Mouse (Mus musculus): ENCODE measurements around the gene Trpm4.
"Not testable (repeated sequence)": the region's sequence is repeated elsewhere in the genome, so short reads cannot be mapped to it uniquely, and the experiment has no call there.

Trpm4 gene

DNA sequence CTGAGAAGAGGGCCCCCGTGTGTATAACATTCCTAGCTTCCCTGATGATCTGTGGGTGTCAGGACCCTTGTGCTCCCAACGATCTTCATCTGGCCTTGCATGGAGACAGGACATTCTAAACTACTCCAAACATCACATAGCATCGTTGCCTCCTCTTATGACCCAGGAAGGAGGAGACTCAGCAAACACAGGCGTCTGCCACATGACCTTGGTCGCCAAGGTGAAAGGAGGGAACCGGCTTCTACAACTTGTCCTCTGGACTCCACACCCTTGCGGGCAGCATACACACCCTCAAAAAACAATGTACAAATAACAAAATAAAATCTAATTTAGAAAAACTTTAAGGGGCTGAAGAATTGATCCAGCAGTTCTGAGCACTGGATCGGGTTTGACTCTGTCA, 21.6 kb downstream of the Trpm4 start:
- no peak for DNase-seq (ENCODE audit: low read depth)

- no peak for DNase-seq (ENCODE audit: low read depth)
Measured at GRCm38 (mm10) chr7:45309455-45309854, 24.1 kb downstream of the Trpm4 start.

DNA sequence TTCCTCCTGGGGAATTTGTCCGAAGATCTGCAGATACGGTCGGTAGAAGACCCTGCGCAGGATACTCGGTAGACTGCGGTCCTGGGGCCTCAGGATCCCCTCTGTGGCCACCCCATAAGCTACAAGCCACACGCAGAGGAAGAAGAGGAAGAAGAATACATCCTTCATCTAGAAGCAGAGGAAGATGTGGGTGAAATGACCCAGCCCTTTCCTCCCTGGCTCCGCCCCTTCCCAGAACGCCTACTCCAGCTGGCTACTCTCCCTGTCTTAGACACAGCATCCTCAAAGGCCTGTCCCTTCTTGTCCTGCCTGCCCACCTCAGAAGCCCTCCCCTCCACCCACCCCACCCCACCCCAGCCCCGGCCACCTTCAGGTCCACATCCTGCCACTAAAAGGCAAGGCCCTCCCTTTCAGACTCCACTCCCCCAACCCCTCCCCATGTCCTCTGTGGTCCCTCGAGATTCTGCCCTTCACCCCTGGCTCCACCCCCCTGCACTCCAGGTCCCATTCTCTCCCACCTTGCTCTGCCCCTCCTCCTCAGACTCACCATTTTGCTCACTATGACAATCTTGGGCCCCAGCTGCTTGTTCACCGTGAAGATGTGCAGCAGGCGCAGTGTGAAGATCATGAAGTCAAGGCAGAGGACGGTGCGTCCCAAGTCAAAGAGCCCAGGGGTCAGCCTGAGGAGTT, 24.9 kb downstream of the Trpm4 start:
- no peak for DNase-seq (ENCODE audit: low read depth)

GRCm38 (mm10) chr7:45305275-45305674, 28.3 kb downstream of the Trpm4 start:
- no peak for DNase-seq (ENCODE audit: low read depth)

DNA sequence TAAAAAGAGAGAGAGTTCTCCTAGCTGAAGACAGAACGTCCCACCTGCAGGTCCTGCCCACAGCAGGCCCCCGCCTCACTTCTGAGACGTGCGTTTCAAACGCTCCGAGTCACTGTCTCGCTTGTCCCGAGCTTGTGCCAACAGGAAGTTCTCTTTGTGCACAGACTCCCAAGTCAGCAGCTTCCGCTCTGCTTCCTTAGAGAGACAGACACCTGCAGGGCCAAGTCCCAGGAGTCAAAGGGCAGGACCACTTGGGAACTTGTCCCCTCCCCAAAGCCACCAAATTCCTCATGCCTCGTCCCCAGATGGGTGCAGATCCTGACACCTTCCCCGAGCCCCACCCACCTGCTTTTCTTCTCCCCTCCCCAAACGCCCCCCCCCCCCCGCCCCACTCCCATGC, 28.7 kb downstream of the Trpm4 start:
- no peak for DNase-seq (ENCODE audit: low read depth)

- no peak for DNase-seq (ENCODE audit: low read depth)
Measured at GRCm38 (mm10) chr7:45302626-45303025, 31.0 kb downstream of the Trpm4 start.

DNA sequence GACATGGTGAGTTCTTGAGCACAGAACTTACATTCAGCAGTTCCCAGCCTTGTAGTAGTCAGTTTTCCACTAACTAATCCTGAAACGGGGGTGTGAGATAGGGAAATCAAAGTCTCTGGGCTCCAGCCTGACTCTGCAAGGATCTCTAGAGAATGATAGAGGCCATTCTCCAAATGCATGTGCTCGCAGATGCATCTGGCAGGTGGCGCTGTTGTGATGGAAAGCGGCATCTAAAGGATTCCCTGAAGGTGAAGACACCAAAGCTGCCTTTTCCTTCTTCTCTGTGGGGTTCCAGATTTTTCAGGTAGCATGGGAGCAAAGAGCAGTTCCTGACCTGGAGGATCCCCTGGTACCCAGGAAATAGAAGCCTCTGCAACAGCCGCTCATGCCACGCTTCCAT, 33.3 kb downstream of the Trpm4 start:
- DNase-seq (ENCODE audit: low read depth), result no peak

DNA sequence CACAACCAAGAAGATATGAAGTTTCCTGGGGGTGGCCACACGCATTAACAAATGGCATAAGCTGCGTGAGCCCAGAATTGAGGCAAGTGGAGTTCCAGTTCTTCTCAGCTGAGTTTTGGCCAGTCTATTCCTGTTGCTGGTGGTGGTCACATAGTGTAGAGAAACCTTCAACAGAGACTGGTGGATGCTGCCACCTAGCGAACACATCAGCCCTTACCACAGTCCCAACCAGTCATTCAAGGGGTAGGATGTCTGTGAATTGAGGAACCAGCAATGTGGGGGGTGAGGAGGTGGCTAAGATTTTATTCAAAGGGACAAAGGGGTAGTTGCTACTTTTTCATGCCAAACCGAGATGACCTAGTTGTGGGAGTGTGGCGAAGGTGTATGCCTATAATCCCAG, 33.8 kb downstream of the Trpm4 start:
- DNase-seq (ENCODE audit: low read depth), result no peak

DNA sequence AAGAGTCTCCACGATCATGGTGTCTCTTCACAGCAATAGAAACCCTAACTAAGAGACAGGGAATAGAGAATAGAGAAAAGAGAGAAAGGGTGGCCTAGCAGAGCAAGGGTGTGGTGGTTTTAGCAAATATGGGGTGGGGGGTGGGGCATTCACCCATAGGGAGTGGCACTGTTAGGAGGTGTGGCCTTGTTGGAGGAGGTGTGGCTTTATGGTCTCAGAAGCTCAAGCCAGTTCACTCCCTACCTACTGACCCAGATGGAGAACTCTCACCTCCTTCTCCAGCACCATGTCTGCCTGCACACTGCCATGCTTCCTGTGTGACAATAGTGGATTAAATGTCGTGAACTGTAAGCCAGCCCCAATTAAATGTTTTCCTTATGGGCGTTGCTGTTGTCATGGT, 36.0 kb downstream of the Trpm4 start:
- DNase-seq (ENCODE audit: low read depth), result no peak

GRCm38 (mm10) chr7:45296626-45297025, 37.0 kb downstream of the Trpm4 start:
- DNase-seq (ENCODE audit: low read depth), result no peak

DNA sequence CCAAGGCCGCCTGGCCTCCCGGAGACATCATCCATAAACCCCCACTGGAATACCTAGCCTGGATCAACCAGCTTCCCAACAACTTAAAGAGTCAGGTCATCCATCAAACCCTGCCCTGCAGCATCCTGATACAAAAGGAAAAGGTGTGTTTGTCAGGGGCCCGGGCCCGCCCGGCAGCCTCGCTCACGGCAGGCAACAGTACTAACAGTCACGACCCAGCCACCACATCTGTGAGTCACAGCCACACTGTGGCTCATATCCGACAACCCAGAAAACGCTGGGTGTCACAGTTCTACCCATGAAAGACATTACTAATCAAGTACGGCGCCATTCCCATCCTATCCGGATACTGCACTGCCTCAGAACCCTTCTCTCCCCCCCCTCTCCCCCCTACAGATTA, 47.1 kb downstream of the Trpm4 start:
- DNase-seq (ENCODE audit: low read depth), result no peak

- DNase-seq (ENCODE audit: low read depth), result no peak
Measured at GRCm38 (mm10) chr7:45277136-45277760, 56.3 kb downstream of the Trpm4 start, which contains the start of gene Slc6a21. Gene Slc6a21 (plus strand): TSS chr7:45277513.

DNA sequence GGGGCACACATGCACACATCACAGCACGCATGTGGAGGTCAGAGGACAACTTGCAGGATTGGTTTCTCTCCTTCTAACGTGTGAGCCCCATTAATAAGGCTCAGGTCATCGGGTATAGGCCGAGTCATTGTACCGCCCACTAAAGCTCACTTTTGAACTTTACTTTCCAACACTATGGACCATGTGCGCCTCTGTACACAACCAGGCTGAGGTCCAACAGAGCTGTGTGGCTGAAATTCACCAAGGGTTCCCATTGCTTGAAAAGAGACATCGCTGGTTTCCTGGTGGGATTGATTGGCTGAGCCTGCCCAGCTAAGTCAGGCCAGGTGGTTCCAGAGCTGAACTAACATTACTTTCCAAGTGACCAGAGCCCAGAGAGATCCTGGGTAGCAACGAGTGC, 59.9 kb downstream of the Trpm4 start:
- no peak for DNase-seq (ENCODE audit: low read depth)

DNA sequence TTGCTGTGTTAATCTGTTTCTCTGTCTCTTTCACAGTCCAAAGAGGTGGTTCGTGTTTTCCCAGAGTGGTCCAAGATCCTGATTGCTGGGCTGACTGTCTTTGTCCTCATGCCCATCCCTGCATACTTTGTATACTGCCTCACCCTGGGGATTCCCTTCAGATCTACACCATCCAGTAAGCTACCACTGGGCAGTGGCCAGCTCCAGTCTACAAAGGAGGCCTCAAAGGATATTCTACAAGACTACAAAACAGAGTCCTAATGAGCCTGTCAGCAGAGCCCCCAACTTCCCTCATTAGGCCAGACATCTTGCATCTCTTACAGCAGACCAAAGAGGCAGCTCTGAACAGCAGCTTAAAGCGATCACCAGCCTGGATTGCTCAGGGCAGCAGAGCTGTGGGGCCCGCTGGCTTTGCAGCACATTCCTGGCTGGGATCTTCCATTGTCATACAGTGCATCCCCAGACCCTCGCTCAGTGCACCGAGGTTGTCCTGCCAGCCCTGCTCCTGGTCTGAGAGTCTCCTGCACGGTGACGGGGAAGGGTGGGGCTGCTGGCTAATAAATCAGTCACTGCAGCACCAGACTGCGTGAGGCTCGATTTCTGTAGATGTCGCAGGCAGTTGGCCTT, 60.7 kb downstream of the Trpm4 start:
- DNase-seq (ENCODE audit: low read depth), result no peak

- no peak for DNase-seq (ENCODE audit: low read depth)
Measured at GRCm38 (mm10) chr7:45265518-45265917, 68.1 kb downstream of the Trpm4 start.

DNA sequence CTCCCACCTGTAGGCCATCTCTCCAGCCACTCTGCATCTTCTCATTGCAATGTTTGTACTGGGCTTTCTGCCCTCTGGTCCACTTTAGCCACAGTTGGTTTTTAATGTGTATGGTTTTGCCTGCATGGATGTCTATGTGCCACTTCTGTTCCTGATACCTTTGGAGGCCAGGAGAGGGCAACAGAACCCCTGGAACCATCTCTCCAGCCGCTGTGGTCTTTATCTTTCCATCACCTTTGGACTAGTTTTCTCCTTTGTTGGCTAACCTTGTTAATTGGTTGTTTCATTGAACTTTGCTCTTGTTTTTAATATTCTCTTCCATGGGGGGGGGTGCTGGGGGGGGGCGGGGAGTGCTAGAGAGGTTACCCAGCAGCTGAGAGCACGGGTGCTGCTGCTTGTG, 69.2 kb downstream of the Trpm4 start:
- no peak for DNase-seq (ENCODE audit: low read depth)

- DNase-seq (ENCODE audit: low read depth), result no peak
Measured at GRCm38 (mm10) chr7:45263006-45263607, 70.5 kb downstream of the Trpm4 start.

DNA sequence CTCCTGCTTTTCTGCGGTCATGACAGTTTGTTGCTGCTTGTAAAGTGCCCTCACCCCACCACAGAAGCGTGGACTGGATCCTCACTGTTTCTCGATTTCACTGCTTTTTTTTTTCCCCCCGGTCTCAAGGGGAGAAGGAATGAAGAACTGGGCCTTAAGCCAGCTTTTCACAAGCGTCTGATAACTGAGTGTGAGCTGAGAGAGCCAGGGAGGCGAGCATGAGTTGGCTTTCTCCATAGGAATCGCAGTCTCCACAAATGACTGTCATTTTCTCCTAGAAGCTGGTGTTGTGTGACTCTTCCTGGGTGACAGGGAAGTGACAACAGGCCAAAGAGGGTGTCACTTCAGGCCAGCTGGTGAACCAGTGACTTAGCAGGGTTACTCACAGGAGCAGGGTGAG, 71.3 kb downstream of the Trpm4 start:
- DNase-seq (ENCODE audit: low read depth), result no peak

- no peak for DNase-seq (ENCODE audit: low read depth)
Measured at GRCm38 (mm10) chr7:45259281-45259680, 74.3 kb downstream of the Trpm4 start.

DNA sequence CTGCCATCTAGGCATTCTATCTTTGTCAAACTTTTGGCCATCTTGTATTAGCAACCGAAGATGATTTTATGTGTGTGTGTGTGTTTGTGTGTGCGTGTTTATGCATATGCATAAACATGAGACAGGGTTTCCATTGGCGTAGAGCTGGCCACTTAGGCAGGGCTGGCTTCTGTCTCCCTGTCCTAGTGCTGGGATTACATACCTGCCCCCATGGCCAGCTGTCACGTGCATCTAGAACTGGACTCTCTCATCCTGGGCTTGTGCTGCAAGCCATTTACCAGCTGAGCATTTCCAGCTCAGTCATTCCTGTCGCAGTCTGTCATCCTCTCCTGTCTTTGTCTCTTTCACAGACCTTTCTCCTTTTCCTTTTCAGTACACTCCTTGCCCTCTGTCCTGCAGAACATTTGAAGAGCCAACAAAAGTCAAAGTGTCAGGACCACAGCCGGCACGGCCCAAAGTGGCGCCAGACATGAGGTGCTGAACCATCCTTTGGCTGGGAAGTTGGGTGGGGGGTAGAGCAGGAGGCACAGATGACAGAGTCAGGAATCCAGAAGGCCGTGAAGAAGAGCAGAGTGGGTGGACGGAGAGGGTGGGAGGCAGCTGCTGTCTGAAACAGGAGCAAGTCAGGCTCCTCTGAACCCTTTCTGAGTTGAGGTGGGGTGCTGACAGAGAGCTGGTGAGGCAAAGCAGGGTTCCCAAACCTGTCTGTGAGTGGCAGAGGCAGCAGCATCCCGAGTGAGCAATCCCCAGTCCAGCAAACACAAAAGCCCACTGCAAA, 76.3 kb downstream of the Trpm4 start:
- DNase-seq (ENCODE audit: low read depth), result no peak

DNA sequence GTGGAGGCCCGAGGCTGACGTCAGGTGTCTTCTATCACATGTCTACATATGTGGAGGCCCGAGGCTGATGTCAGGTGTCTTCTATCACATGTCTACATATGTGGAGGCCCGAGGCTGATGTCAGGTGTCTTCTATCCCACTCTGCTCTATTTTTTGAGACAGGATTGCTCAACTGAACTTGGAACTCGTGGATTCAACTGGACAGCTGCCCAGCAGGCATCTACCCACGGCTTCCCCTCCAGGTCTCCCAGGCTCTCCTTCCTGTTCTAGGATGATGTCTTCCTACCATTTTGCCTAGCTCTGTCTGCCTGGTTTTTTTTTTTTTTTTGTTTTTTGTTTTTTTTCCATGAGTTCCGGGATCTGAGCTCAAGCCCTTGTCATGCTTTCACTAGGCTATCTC, 77.8 kb downstream of the Trpm4 start:
- DNase-seq (ENCODE audit: low read depth), result not testable (repeated sequence)

DNA sequence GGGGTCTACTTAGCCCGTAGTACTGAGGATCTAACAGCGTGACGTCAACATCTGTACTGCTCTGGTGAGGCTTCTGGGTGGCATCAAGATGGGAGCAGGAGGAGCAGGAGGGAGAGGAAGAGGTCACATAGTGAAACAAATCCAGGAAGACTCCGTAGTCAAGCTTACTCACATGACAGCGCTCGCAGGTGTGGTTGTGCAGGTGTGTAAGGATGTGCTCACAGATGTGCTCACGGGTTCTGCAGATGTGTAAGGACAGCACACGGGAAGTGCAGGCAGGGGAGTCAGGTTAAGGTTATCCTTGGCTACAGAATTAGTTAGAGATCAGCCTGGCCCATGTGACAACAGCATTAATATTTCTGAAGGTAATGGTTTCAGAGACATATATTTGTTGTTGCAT, 79.8 kb downstream of the Trpm4 start:
- DNase-seq (ENCODE audit: low read depth), result no peak
